Mouse (Mus musculus): Measurements from ENCODE around the gene Cacna1b.

DNA sequence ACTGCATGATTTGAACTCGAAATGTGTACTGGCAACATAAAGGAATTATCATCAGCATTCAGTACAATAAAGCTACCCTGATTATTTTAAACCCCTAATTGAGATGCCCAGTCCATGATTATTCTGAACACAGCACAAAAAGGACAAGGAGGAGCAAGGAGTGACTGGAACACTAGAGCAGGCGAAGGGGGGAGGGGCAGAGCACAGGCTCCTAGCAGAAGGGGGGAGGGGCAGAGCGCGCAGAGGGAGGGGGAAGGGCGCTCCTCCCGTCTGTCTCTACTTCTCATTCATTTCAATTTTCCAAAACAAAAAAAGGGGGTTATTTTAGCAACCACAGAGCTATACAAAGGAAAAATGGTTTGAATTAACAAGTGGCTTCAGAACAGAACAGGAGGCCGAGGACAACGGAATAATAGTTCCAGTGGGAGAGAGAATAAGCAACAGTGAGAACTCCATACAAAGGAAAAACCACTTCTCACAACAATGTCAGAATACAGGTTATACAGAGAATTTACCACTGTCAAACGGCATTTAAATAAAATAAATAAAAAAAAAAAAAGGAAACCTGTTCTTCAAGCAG, 98.2 kb downstream of the Cacna1b start:
- TF ChIP-seq POLR2A (IDR thresholded peaks at IDR 0.05; ENCODE audit: insufficient read depth, low read depth, low read length), result no peak
- no peak for TF ChIP-seq CTCF (IDR thresholded peaks at IDR 0.05; ENCODE audit: insufficient read depth, low read depth, low read length)
